16 mouse cellular contexts compared by ENCODE assay signal in genomic region chr3:149157381-149157780, GRCm38 (mm10).
"Had no signal": no experiment of that assay in that cellular context is flagged by ENCODE, and none has a peak within 500 bp of the region (broad histone marks: within the 10 kb centered on the region; RNA-seq: fewer than 3 reads in every experiment).

No protein-coding gene starts in this region.

- DNase-seq: lung, adult 18-20 months; lung, embryonic 14.5 days; lung, postnatal 10 days; lung, postnatal 4 days; midbrain, embryonic 14.5 days; right cerebral cortex, postnatal 25 days; right cerebral cortex, postnatal 4 days; spleen, adult 18-20 months; thymus, adult 18-20 months; thymus, postnatal 14 days; thymus, postnatal 36 days had no signal

- H3K4me1 ChIP-seq: midbrain, embryonic 10.5 days; midbrain, embryonic 12.5 days; neural tube, embryonic 13.5 days had no signal

- H3K36me3 ChIP-seq: midbrain, embryonic 10.5 days; midbrain, embryonic 12.5 days; neural tube, embryonic 13.5 days had no signal

- H3K4me2 ChIP-seq: lung, embryonic 14.5 days; midbrain, embryonic 12.5 days; neural tube, embryonic 13.5 days had no signal

- H3K9ac ChIP-seq: lung, embryonic 14.5 days; midbrain, embryonic 12.5 days; neural tube, embryonic 13.5 days had no signal

- ATAC-seq: midbrain, embryonic 16.5 days had no signal

- H3K9me3 ChIP-seq: midbrain, embryonic 10.5 days; midbrain, embryonic 12.5 days; neural tube, embryonic 13.5 days had no signal

- H3K4me3 ChIP-seq: midbrain, embryonic 10.5 days; midbrain, embryonic 12.5 days; myocyte; neural tube, embryonic 13.5 days had no signal

- H3K27me3 ChIP-seq: midbrain, embryonic 12.5 days; neural tube, embryonic 13.5 days had no signal

- H3K27ac ChIP-seq: midbrain, embryonic 10.5 days; midbrain, embryonic 12.5 days; neural tube, embryonic 13.5 days had no signal
